Mouse (Mus musculus) liver, embryonic 14.5 days (tissue): Measurements from ENCODE around the gene Map4k3. TPM values are rescaled to one million over a fixed set of nuclear protein-coding genes. Genes with fewer than 3 reads are reported as not detected.

ENCODE experiments used
- ATAC-seq: fragments of 200-750 bp; cut with Nextera tagmentation; 2 replicates; pipeline ENCODE4 v1.8.0; 2017; ENCODE audit warnings: moderate number of reproducible peaks, mild to moderate bottlenecking, moderate library complexity; ENCODE audit not compliant: insufficient read depth
- DNase-seq, 3 experiments: peaks; one replicate each; pipeline ENCODE4 v3.0.0-alpha.2; 2012 to 2013; ENCODE audit warnings: low read depth in 3 of 3, low spot score in 3 of 3
- H3K27ac ChIP-seq: fragments of 300-500 bp; sonication (generic); 2 replicates; pipeline ENCODE4 v1.5.1; 2014; ENCODE audit warnings: moderate library complexity, mild to moderate bottlenecking, control low read depth, inconsistent platforms
- H3K27me3 ChIP-seq: fragments of 300-500 bp; sonication (generic); 2 replicates; pipeline ENCODE4 v1.6.1; 2014; ENCODE audit warnings: mild to moderate bottlenecking, low read length, moderate library complexity; ENCODE audit not compliant: control insufficient read depth, insufficient read depth
- H3K36me3 ChIP-seq: fragments of 300-500 bp; sonication (generic); replicated peaks from 2 replicates; pipeline ENCODE4 v1.6.1; 2014; ENCODE audit warnings: low read depth; ENCODE audit not compliant: control insufficient read depth, insufficient read depth
- H3K4me1 ChIP-seq, 2 experiments: fragments of 200-500 bp in 1 of 2; fragments of 300-500 bp in 1 of 2; sonication (generic) in 1 of 2; replicated peaks; 2 replicates each; pipeline ENCODE4 v1.6.1; 2012 to 2014; ENCODE audit warnings: antibody characterized with exemption in 1 of 2, inconsistent platforms in 1 of 2, low read length in 1 of 2; ENCODE audit not compliant: control insufficient read depth in 2 of 2, insufficient read depth in 2 of 2
- H3K4me2 ChIP-seq: fragments of 300-500 bp; sonication (generic); 2 replicates; pipeline ENCODE4 v1.6.1; 2014; ENCODE audit warnings: low read depth, mild to moderate bottlenecking, control low read depth, moderate library complexity
- H3K4me3 ChIP-seq, 2 experiments: fragments of 200-500 bp in 1 of 2; fragments of 300-500 bp in 1 of 2; sonication (generic) in 1 of 2; 2 replicates each; pipeline ENCODE4 v1.5.1; 2012 to 2014; ENCODE audit warnings: low read depth in 2 of 2, low read length in 2 of 2, mild to moderate bottlenecking in 2 of 2, control low read depth in 1 of 2, inconsistent platforms in 1 of 2, moderate library complexity in 1 of 2; ENCODE audit not compliant: insufficient read depth in 1 of 2
- H3K9ac ChIP-seq: fragments of 300-500 bp; sonication (generic); replicated peaks from 2 replicates; pipeline ENCODE4 v1.6.1; 2014; ENCODE audit warnings: mild to moderate bottlenecking, control low read depth, moderate library complexity
- H3K9me3 ChIP-seq: fragments of 300-500 bp; sonication (generic); 2 replicates; pipeline ENCODE4 v1.6.1; 2016; ENCODE audit warnings: low read length, mixed read lengths; ENCODE audit not compliant: control insufficient read depth
- CTCF ChIP-seq: IDR thresholded peaks from 2 replicates; pipeline ENCODE4 v1.5.1; 2016; ENCODE audit warnings: antibody characterized with exemption, low read depth, control low read depth
- EP300 ChIP-seq: IDR thresholded peaks from 2 replicates; pipeline ENCODE4 v1.6.1; 2016; ENCODE audit warnings: antibody characterized with exemption, low read depth
- WGBS: fragments of 180-500 bp; shearing (Covaris S2); extraction: QIAGEN DNeasy Blood & Tissue Kit; methylation state at CpG from one replicate; pipeline ENCODE4 v1.1.7; 2014; ENCODE audit not compliant: insufficient replicate concordance; 5-methylcytosine and 5-hydroxymethylcytosine counted together
- polyA plus RNA-seq, 2 experiments: library from polyadenylated mRNA; depleted of rRNA in 1 of 2; stranded (reverse) in 1 of 2; unstranded in 1 of 2; fragments of >200 nt; fragmentation: Nextera tagmentation in 1 of 2; extraction: Ambion mirVana in 1 of 2; gene quantifications; 2 replicates each; pipeline versions ENCODE4 v1.2.1 to v1.2.3; 2012 to 2014

The Map4k3 gene
- polyA plus RNA-seq, 2 experiments, result 4.0 to 4.3 TPM

- Histone ChIP-seq H3K9me3 (no peaks in the 10 kb centered on the region), H3K27ac (no peak overlapping the region), H3K36me3 (no peaks in the 10 kb centered on the region), H3K27me3 (peaks cover 4% of the 10 kb centered on the region), H3K4me1 (peaks cover 5 to 11% of the 10 kb centered on the region in 2 experiments), H3K4me2 (no peak overlapping the region), H3K9ac (no peak overlapping the region), H3K4me3 (no peak overlapping the region)
- TF ChIP-seq CTCF, result no peak
- TF ChIP-seq EP300, result no peak
- no peak for ATAC-seq
- no peak for DNase-seq
- WGBS, result 15% methylated on average over 5 of the region's 5 CpGs
Observed at GRCm38 (mm10) chr17:80729825-80730224, 1.5 kb upstream of the Map4k3 start.

GRCm38 (mm10) chr17:80729080-80729749 lies 930 bp upstream of the Map4k3 start:
- H3K4me3 ChIP-seq, result no peak overlapping the region
- H3K4me1 ChIP-seq, result peaks cover 5 to 11% of the 10 kb centered on the region in 2 experiments
- H3K9me3 ChIP-seq, result no peaks in the 10 kb centered on the region
- H3K9ac ChIP-seq, result no peak overlapping the region
- H3K4me2 ChIP-seq, result peak overlapping the region; percentile 76
- peaks cover 4% of the 10 kb centered on the region for H3K27me3 ChIP-seq
- no peak overlapping the region for H3K27ac ChIP-seq
- no peaks in the 10 kb centered on the region for H3K36me3 ChIP-seq
- ATAC-seq (no peak), DNase-seq (no peak)
- TF ChIP-seq CTCF (no peak), EP300 (no peak)
- WGBS, result 32% methylated on average over 9 of the region's 9 CpGs

- TF ChIP-seq EP300 (no peak), CTCF (no peak)
- no peaks in the 10 kb centered on the region for H3K9me3 ChIP-seq
- peak; percentile 38 for ATAC-seq
- no peak overlapping the region for H3K27ac ChIP-seq
- DNase-seq, result no peak
- H3K27me3 ChIP-seq, result peaks cover 4% of the 10 kb centered on the region
- H3K4me2 ChIP-seq, result peak overlapping the region; percentile 76
- under 1% methylated on average over 53 of the region's 54 CpGs for WGBS
- H3K4me1 ChIP-seq, result peaks cover 5 to 11% of the 10 kb centered on the region in 2 experiments
- H3K36me3 ChIP-seq, result no peaks in the 10 kb centered on the region
- H3K9ac ChIP-seq, result peak overlapping the region; percentile 10
- peak overlapping the region; percentile 62 to 73 for H3K4me3 ChIP-seq
Observed at GRCm38 (mm10) chr17:80727341-80727951, 839 bp downstream of the Map4k3 start.

- TF ChIP-seq CTCF (no peak), EP300 (no peak)
- peak overlapping the region; percentile 76 for H3K4me2 ChIP-seq
- H3K27ac ChIP-seq, result no peak overlapping the region
- DNase-seq (no peak), ATAC-seq (no peak)
- peaks cover 4% of the 10 kb centered on the region for H3K27me3 ChIP-seq
- peaks cover 5 to 11% of the 10 kb centered on the region in 2 experiments for H3K4me1 ChIP-seq
- peak overlapping the region; percentile 26 to 62; a peak in 3 of 4 replicates for H3K4me3 ChIP-seq
- no peaks in the 10 kb centered on the region for H3K36me3 ChIP-seq
- WGBS, result 33% methylated on average over 8 of the region's 8 CpGs
- no peaks in the 10 kb centered on the region for H3K9me3 ChIP-seq
- H3K9ac ChIP-seq, result no peak overlapping the region
Observed at GRCm38 (mm10) chr17:80726821-80727220, 1.5 kb downstream of the Map4k3 start.

GRCm38 (mm10) chr17:80723092-80723491 lies 5.2 kb downstream of the Map4k3 start:
- Histone ChIP-seq H3K27me3 (peaks cover 2% of the 10 kb centered on the region), H3K36me3 (no peaks in the 10 kb centered on the region), H3K27ac (no peak overlapping the region), H3K9ac (no peak overlapping the region), H3K4me1 (peaks cover 5 to 11% of the 10 kb centered on the region in 2 experiments; a peak in 3 of 4 replicates), H3K4me2 (no peak overlapping the region), H3K4me3 (no peak overlapping the region), H3K9me3 (no peaks in the 10 kb centered on the region)
- DNase-seq, result no peak
- WGBS, result 67% methylated on average over 6 of the region's 6 CpGs
- ATAC-seq, result no peak
- 0 out of 2 replicates have a peak, but pooled peaks have one; percentile 12 for TF ChIP-seq CTCF
- TF ChIP-seq EP300, result no peak
